Mouse (Mus musculus): ENCODE measurements around the gene Klhdc7b. TPM values are rescaled to one million over a fixed set of nuclear protein-coding genes. Genes with fewer than 3 reads are reported as not detected.

Gene Klhdc7b
- not detected in 4 replicates for total RNA-seq (2023; ENCODE audit: inconsistent age)

DNA sequence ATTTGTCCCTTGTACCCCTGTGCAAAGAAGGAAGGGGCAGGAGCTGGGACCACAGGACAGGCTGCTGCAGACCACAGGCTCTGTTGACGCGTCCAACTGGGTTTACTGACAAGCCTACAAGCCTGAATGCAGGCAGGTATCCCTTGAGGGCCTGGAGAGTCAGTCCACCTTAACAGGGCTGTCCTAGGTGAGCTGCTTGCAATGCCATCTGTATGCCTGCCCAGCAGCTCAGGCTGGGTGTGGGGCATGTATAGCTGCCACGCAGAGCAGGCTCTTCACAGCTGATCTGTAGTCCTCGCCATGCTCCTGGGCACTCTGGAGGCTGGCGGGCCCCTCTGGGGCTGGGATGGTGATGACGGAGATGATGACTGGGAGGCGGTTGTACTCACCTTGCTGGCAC lies at the start of gene Klhdc7b:
Gene Klhdc7b (plus strand): TSS at position 301 of the 400 bp plus-strand sequence.

DNA sequence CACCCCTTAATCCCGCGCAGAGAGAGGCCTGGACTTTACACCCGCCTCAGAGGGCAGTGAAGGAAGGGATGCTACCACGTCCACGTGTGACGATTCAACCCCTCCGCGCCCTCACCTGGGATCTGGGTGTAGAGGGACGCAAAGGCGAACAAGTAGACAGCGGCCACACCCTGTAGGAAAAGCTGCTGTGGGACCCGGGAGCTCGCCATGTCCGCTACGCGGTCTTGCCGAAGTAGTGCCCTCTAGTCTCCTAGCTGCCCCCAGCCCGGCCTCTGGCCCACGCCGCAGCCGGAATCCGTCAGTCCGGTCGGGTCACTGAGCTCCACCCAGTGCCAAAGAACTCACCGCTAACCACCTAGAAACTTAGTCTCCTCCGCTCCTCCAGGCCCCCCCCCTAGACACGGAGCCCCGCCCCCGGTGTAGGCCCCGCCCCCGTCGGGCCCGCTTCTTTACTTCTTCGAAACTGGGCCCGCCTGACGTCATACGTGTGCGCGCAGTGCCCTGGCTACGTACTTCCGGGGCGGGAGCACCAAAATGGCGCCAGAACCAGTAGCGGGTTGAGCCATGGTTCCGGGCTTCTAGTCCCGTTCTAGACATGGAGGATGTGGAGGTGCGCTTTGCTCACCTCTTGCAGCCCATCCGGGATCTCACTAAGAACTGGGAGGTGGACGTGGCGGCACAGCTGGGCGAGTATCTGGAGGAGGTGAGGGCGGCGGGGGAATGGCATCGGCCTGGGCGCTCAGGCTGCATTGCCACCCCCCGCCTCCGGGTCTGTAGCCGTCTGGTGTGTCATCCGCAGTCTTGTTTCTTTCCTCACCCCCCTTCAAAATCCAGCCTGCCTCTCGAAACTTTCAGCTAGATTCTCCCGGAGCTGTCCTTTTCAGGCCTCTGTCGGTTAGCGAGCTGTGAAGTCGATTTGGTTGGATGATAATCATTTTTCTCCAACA lies 29.2 kb upstream of the Klhdc7b start, which contains the start of the genes Lmf2 and Ncaph2:
Gene Lmf2 (minus strand): TSS at position 419 of the 947 bp plus-strand sequence.
Gene Ncaph2 (plus strand): TSS at position 479 of the 947 bp plus-strand sequence.

DNA sequence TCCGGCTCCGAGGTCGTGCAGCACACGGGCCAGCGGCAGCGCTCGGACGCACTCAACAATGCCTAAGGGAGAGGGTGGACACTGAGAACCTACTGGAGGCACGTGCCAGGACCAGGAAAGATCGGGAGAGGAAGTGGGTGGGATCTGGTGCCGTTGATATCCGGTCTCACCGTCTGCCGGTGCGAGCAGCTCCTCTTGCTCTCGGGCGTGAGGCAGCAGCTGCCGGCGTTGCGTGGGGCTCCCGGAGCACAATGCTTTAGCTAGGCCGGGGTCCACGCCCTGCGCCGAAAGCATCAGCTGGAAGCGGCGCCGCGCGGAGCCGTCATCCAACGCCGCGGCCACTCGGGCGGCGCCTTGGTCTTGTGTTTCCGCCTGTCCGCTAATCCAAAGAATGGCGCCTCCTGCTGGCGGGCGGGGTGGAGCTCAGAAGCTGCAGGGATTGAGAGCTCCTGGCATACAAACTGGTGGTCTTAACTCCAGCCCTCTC lies 10.9 kb upstream of the Klhdc7b start, which contains the start of gene Sco2:
Gene Sco2 (minus strand): TSS at position 85 of the 487 bp plus-strand sequence.

DNA sequence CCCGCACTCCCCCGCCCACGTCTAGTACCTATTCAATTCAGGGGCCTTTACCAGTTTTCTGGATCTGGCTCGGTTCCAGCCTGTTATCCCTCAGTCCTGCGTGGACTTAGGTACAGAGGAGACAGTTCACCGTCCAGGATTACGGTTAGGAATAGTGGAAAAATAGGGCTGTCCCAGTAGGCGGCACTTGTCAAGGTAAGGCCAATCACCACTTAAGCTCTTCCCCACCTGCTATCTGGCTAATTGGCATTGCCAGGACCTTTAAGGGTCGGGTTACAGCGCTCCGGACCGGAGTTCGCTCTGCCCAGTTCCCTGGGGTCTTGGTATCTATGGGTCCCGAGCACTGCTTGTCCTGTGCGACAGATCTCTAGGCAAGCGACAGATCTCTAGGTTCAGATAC lies 7.8 kb upstream of the Klhdc7b start, which contains the start of gene Tymp:
Gene Tymp (minus strand): TSS at position 83 of the 400 bp plus-strand sequence.

DNA sequence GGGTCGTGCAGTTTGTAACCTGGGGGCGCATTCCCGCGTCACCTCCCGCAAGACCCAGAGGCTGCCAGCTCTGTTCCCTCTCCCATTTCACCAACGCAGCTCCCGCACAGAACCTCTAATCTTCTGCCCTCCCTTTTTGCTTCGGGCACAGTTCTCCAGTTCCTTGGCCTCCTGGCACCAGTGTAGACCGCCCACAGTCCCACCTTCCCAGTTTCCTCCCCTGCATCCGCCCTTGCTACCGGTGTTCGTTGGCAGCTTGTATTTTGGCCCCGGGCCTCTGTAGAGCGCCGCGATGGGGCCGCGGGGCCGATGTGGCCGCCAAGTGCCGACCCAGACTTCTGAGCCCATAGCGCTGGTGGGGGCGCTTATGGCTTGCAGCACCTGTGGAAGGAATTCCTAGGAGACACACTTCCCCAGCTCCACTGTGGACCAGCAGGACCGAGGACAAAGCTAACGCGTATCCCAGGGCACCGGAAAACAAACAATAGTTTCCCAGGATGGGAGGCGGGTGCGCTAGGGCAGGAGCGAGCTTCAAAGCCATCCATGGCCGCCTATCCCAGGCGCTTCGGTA lies 5.8 kb upstream of the Klhdc7b start, which contains the start of gene Odf3b:
Gene Odf3b (minus strand): TSS at position 452 of the 571 bp plus-strand sequence.

DNA sequence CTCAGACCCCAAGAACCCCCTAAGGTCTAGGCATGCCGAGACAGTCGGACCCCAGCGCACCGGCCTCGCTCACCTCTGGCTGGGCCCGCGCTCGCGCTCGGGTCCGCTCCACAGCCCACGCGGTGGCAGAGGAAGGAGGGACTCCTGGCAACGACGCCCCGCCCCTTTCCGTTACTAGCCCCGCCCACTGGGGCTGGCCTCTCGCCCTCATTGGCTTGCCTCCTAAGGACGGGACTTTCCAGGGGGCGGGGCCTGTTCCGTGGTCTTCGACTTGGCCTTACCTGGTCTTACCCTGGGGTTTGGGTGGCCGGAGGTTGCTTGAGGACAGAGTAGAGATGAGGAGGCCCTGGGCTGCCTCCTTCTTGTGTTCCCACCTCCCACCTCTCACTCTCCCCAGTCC lies 25.4 kb downstream of the Klhdc7b start, which contains the start of gene Syce3:
Gene Syce3 (minus strand): TSS at position 386 of the 400 bp plus-strand sequence.

DNA sequence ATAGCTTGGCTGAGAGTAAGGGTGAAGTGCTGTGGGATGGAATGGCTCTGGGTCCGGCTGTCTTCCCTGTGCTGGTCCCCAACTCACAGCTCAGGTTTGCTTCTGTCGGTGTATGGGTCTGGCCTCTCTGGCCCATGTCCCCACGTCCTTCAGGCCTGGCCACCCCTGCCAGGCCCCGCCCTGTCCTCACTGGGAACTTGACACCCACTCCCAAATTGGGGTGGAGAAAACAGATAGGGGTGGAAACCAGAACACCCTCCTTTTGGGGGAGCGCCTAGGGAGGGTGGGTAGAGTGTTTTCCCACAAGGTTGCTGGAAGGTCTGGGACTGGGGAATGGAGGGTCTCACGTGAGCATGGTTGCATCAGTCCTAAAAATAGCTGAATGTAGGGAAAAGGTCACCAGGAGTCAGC lies 41.0 kb downstream of the Klhdc7b start, which contains the start of gene Cpt1b:
Gene Cpt1b (minus strand): TSS at position 153 of the 411 bp plus-strand sequence.

DNA sequence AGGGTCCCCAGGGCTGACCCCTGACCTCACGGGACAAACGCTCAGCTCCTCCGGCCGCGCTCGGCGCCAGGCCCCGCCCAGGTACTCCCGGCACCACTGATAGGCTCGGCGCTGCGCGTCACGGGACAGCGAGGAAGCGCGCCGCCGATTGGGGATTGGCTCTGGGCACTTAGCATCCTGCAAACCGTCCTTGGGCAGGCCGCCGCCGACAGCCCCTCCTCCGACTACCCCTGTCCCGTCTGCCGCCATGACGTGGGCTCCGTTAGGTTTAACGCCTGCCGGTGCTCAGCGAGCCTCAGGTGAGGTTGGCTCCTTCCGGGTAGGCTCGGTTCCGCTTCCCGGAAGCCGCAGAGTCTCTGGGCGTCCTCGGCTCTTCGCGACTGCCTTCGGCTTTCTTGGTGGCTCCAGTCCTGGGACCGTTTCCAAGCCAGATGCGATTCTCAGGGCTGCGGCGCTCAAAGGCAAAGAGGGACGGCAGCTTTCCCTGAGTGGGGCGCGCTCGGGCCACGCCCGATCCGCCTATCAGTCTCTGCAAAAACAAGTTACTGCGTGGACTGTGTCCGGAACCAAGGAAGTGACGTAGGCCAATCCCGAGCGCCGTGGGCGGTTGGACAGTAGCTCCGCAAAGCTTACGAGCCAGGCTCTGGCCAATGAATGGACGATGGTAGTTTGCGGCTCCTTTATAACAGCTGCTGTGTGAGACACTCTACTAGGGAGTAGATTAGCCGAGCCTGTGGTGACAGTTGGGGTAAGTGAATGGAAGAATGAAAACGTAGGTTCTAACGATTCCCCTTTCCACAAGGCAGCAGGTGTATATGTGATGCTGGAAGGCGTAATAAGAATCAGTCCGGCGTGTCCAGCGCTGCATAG lies 44.9 kb downstream of the Klhdc7b start, which contains the start of the genes C730034F03Rik, Gm44502 and Chkb:
Gene C730034F03Rik (plus strand): TSS at position 238 of the 870 bp plus-strand sequence.
Gene Gm44502 (minus strand): TSS at position 345 of the 870 bp plus-strand sequence.
Gene Chkb (minus strand): TSS at position 557 of the 870 bp plus-strand sequence.

Other genes with a start within 250 kb of the Klhdc7b start
- 8.8 to 11.9 TPM (median 10.5 TPM) in 4 replicates for gene Mapk12, start 244.2 kb upstream of the Klhdc7b start, total RNA-seq (2023; ENCODE audit: inconsistent age)
- gene Mapk11, start 235.3 kb upstream of the Klhdc7b start, total RNA-seq (2023; ENCODE audit: inconsistent age) = 73.7 to 80.8 TPM (median 77.0 TPM) in 4 replicates
- gene Plxnb2, start 204.1 kb upstream of the Klhdc7b start, total RNA-seq (2023; ENCODE audit: inconsistent age) = 7.2 to 13.8 TPM (median 10.2 TPM) in 4 replicates
- 26.4 to 33.2 TPM (median 31.3 TPM) in 4 replicates for gene Dennd6b, start 188.4 kb upstream of the Klhdc7b start, total RNA-seq (2023; ENCODE audit: inconsistent age)
- gene Ppp6r2, start 173.4 kb upstream of the Klhdc7b start, total RNA-seq (2023; ENCODE audit: inconsistent age) = 57.9 to 61.0 TPM (median 59.6 TPM) in 4 replicates
- 231 to 274 TPM (median 254 TPM) in 4 replicates for gene Sbf1, start 69.6 kb upstream of the Klhdc7b start, total RNA-seq (2023; ENCODE audit: inconsistent age)
- gene Adm2, start 62.2 kb upstream of the Klhdc7b start, total RNA-seq (2023; ENCODE audit: inconsistent age) = not detected in 4 replicates
- not detected in 4 replicates for gene Miox, start 50.5 kb upstream of the Klhdc7b start, total RNA-seq (2023; ENCODE audit: inconsistent age)
- 40.7 to 60.9 TPM (median 56.0 TPM) in 4 replicates for gene Lmf2, start 29.3 kb upstream of the Klhdc7b start, total RNA-seq (2023; ENCODE audit: inconsistent age)
- gene Ncaph2, start 29.2 kb upstream of the Klhdc7b start, total RNA-seq (2023; ENCODE audit: inconsistent age) = 125 to 135 TPM (median 132 TPM) in 4 replicates
- 17.1 to 18.9 TPM (median 18.3 TPM) in 4 replicates for gene Sco2, start 11.1 kb upstream of the Klhdc7b start, total RNA-seq (2023; ENCODE audit: inconsistent age)
- gene Tymp, start 7.9 kb upstream of the Klhdc7b start, total RNA-seq (2023; ENCODE audit: inconsistent age) = 0.39 to 1.3 TPM (median 0.75 TPM) in 4 replicates
- not detected in 4 replicates for gene Odf3b, start 5.6 kb upstream of the Klhdc7b start, total RNA-seq (2023; ENCODE audit: inconsistent age)
- not detected in 4 replicates for gene Syce3, start 25.6 kb downstream of the Klhdc7b start, total RNA-seq (2023; ENCODE audit: inconsistent age)
- gene Cpt1b, start 40.9 kb downstream of the Klhdc7b start, total RNA-seq (2023; ENCODE audit: inconsistent age) = 7.3 to 12.6 TPM (median 8.2 TPM) in 4 replicates
- 8.6 to 15.8 TPM (median 10.5 TPM) in 4 replicates for gene C730034F03Rik, start 44.7 kb downstream of the Klhdc7b start, total RNA-seq (2023; ENCODE audit: inconsistent age)
- 1.6 to 2.3 TPM in 2 of 4 replicates, not detected in the others for gene Gm44502, start 44.8 kb downstream of the Klhdc7b start, total RNA-seq (2023; ENCODE audit: inconsistent age)
- gene Chkb, start 45.0 kb downstream of the Klhdc7b start, total RNA-seq (2023; ENCODE audit: inconsistent age) = 312 to 334 TPM (median 321 TPM) in 4 replicates
- not detected in 4 replicates for gene Mapk8ip2, start 69.0 kb downstream of the Klhdc7b start, total RNA-seq (2023; ENCODE audit: inconsistent age)
- 15.7 to 19.9 TPM (median 17.7 TPM) in 4 replicates for gene Arsa, start 92.5 kb downstream of the Klhdc7b start, total RNA-seq (2023; ENCODE audit: inconsistent age)
- gene Shank3, start 114.7 kb downstream of the Klhdc7b start, total RNA-seq (2023; ENCODE audit: inconsistent age) = 0.26 TPM in 1 of 4 replicates, not detected in the others
- not detected in 4 replicates for gene Acr, start 183.4 kb downstream of the Klhdc7b start, total RNA-seq (2023; ENCODE audit: inconsistent age)
- 3.3 to 5.7 TPM (median 4.6 TPM) in 4 replicates for gene Rabl2, start 207.0 kb downstream of the Klhdc7b start, total RNA-seq (2023; ENCODE audit: inconsistent age)

All from B cell, adult (primary cell).